Mouse (Mus musculus) mature B cell (primary cell): ENCODE measurements around the gene Rinl.

Experiments
- in situ Hi-C: fragments of 300-500 bp; cut with MboI; formaldehyde crosslinking; loops from 2 replicates; pipeline ENCODE4 v1.14.3; 2019

The Rinl gene

DNA sequence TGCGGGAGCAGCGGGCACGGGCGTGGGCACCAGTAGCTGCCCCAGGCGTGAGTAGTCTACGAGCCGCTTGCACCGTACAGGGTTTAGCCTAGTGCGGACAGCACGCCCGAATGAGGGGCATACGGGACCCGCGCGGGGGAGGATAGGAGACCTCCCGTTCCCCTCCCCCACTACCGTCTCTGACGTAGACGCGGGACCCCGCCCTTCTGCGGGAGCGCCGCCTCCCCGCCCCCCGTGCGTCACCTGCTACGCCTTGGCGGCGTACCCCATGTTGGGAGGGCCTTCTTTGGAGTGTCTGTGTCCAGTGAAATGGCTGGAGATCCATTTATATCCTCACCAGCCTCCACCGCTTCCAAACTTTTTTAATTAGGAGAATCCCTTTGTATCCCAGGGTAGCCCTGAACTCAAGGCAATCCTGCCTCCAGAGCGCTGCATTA is 20.2 kb downstream of the Rinl start:
- in situ Hi-C loops = no loop called here

DNA sequence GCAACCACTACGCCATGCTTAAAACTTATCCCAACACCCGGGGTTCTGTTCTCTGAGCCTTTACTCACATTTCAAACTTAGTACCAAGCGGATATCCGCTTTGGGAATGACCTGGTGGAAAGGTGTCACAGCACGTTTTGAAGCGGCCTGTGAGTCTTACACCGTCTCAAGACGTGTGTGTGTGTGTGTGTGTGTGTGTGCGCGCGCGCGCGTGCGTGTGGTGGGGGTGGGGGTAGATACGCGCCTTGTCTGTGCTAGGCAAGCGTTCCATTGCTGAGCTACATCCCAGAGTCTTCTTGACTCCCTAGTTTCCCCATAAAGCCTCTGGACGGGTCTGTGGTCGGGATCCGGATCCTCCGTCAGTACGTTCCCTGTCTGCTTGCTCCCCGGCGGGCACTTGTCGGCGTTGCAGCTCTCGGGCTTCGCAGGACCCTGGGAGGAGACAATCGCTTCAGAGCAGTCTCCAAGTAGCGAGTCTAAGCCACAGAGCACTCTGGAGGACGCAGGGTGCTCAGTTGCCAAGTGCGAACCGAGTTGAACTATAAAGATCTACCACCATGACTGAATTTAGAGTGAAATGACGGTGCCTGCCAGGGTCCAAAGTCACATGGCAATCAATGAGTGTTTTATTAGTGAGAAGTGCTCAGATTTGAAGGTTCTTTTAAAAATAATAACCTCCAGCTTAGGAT is 20.8 kb downstream of the Rinl start:
- in situ Hi-C loops = no loop called here

DNA sequence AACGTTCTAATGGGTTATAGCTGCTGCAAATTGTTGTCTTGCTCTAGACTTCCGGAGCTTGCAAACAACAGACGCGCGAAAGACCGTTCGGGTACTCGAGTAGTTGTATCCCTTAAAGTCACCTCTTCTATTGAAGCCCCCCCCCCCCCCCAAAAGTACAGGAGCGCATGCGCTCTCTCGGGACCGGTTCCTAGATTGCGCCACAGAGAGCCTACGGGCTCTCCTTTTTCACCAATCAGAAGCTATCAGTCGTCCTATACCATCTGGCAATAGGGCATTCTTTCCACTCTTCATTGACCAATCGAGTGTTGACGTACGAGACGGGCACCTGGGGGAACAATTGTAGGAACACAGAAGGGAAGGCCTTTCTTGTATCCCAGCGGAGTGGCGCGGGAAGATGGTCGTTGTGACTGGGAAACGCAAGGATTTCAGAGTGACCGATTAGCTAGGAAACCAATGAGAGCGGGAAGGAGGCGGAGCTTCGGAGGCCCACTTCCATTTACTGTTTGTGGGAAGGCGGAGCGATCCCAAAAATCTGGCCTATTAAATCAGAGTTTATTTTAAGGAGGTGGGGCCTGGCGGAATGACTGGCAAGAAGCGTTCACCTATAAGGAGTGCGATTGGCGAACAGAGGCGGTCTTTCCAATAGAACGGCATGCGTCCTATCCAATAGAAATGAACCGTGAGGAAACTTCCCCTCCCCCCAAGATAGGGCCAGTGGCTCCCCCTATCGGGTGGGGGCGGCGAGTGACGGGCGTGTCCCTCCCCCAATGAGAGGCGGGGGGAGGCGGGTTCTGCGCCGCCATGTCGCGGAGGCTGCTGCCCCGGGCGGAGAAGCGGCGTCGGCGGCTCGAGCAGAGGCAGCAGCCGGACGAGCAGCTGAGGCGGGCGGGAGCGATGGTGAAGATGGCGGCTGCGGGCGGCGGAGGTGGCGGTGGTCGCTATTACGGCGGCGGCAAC is 21.6 kb downstream of the Rinl start:
- in situ Hi-C loops = no loop called here

DNA sequence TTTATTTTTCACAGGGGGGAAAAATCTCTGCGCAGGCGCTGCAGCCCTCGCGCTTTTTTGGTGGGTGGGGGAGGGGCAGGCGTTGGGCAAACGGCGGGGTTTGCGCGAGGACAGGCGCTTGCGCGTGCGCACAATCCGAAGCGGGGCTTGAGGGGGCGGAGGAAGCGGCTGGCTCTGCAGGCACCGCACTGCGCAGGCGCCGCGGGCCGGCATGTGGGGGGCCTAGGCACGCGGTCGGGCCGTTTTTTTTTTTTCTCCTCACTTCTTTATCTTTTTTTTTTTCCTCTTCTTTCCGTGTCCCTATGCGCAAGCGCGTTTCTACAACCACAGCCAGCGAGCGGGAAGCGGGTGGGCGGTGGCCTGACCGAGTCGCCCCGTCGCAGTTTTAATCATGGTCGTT is 22.5 kb downstream of the Rinl start:
- in situ Hi-C loops = no loop called here

DNA sequence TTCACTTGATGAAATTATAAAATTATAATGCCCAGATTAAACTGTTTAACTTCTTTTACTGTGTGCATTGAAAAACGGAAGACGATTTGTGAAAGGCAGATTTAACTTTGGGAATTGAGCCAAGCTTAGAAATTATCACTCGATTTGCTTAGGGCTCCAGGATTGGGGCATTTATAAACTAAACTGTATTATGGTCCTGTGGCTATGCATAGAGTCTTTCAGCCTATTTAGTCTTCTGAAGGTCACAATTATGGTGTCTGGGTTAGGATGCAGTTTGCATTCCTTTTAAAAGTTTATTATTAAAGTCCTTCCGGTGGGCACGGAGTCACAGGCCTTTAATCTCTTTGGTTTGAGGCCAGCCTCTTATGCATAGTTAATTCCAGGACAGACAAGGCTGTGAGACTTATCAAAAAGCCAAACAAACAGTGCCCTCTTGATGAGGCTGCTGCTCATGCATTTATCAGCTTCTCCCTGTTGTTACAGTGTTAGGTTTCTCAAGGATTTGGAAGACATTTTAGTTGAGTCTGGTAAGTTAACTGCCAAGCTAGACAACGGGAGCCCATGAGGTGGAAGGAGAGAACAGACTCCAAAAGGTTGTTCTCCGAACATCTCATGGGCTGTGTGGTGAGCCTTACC is 23.0 kb downstream of the Rinl start:
- in situ Hi-C loops = no loop called here

DNA sequence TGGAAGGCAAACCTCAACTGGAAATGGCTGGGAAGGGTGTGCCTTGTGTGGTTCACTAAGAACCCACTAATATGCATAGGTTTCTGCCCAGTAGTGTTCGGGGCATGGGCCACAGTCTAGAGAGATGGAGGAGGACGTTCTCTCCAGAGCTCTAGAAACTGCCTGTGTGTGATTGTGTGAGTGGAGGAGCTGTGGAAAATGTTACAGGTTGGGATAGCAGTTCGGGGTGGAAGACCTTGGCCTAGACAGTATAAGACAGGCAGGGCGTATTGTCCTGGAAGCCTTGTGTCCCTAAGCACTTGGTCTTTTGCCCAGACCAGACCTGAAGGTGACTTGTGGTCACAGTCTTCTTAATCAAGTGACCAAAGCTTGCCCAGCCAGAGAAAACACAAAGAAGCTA is 23.7 kb downstream of the Rinl start:
- in situ Hi-C loops = no loop called here

DNA sequence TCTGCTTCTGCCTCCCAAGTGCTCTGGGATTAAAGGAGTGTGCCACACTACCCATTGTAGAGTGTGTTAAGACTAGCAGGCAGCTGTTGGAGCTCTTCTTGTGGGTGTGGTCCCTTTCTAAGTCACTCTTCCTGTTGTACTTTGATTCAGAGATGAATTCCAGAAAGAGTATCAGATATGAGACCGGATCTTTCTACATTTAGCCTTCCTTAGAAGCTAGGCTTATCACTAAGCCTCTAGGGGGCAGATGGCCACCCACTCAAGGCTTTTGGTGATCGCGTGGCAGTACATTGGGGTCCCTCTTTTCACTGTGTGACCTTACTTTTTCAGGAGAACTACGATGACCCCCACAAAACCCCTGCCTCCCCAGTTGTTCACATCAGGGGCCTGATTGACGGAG is 24.2 kb downstream of the Rinl start:
- in situ Hi-C loops = no loop called here

DNA sequence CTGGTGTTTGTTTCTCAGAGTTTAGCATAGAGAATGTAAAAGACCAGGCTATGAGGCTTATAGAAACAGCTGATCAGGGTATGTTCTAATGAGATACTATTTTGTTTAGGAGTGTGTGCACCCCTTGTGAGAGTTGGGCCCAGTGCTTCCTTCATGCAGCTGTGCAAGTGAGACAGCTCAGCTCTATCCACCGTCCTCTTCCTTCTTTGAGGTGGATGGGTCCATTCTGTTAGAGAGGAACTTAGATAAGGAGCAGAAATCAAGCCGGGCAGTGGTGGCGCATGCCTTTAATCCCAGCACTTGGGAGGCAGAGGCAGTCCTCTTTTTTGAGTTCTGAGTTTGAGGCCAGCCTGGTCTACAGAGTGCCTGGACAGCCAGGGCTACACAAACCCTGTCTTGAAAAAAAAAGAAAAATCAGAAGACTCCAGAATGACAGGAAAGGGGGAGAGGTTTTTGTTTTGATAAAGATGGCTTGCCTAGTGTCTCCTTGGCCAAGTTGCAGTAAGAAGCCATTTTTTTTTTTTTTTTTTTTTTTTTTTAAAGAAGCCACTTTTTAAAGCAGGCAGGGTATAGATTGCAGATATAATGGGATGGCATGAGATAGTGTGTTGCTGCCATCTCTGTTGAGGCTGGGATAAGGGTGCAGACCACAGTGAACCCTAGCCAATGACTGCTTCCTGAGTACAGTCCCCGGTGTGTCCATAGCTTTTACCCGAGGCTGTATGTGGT is 25.7 kb downstream of the Rinl start:
- in situ Hi-C loops = no loop called here

DNA sequence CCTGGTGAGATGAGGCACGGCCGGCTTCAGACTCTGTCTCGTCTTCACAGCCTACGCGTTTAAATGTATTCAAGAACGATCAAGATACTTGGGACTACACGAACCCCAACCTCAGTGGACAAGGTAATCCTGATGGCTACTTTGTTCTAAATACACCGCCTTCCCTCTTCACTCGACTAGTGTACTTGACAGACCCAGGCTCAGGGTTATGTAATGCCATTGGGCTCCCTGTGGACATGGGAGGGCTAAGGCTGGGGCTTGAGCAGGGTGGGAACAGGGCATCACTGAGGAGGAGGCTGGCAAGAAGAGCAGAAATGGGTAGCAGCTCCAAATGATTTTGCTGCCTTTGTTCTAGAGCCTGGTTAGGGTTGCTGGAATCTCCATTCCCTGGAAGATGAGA is 26.5 kb downstream of the Rinl start:
- in situ Hi-C loops = no loop called here

DNA sequence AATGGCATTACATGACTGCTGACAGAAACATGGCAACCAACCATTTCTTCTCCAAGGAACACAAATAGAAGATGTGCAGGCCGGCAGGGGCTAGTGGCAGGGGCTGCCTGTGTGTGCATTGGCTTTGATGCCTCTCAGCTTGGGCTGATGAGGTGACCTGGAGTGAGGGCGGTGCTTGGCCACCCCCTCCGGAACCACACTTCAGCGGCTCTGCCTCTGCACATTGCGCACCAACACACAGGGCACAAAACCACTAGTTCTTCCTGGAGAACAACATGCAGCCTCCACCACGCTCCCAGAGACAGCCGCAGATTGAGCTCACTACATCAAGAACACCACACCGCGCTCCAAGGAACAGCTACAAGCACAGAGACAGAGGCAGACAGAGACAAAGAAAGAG is 27.4 kb downstream of the Rinl start:
- in situ Hi-C loops = no loop called here

DNA sequence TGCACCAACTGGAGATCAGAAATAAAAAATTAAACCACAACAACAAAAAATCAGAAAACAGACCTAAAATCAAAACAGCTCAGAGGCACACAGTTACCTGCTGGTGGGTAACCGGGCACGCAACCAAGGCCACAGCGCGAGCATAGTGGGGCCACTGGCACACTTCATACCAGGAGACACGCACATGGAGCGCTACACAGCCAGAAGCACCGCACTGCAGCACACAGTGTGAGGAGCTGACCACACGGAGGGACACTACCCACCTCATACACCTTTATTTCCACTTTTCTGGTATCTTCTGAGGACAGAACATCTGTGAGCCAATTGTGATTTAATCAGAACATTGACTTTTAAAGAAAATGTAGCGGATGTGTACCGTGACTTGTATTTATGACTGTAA is 28.2 kb downstream of the Rinl start:
- in situ Hi-C loops = no loop called here

DNA sequence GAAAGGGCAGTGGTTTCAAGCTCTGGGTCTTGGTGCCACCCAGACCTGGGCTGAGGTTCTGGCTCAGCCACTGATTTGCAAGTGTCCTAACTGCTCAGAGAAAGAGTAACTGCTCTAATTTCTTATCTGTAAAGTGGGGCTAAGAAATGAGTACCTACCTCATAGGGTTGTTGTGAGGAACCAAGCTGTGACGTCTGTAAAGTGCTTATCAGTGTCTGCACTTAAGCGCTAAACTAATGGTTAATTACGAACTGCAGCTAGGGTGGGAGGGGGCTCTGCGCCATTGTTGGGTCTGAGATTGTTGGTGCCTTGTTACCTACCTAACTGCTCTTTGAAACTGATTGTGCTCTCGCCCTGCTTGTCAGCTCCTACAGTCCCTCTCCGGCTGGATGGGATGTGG is 28.8 kb downstream of the Rinl start:
- in situ Hi-C loops = no loop called here

DNA sequence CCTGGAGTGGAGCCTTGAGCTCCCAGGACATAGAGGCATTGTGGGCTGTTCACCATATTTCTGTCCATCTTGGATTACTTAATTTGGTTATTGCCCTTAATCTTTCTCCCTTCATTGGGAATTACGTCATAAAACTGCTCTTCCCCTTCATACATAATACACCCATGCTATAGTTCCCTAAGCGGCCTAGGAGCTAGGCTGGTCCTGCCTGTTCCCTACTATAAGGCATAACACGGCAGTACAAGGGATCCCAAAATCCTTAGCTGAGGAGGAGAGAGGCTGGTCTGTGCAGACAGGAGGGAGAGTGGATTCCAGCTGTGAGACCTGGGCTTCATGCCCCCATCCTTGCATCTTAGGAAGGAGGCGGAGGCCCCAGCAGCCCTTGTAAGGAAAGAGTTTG is 29.2 kb downstream of the Rinl start:
- in situ Hi-C loops = no loop called here

DNA sequence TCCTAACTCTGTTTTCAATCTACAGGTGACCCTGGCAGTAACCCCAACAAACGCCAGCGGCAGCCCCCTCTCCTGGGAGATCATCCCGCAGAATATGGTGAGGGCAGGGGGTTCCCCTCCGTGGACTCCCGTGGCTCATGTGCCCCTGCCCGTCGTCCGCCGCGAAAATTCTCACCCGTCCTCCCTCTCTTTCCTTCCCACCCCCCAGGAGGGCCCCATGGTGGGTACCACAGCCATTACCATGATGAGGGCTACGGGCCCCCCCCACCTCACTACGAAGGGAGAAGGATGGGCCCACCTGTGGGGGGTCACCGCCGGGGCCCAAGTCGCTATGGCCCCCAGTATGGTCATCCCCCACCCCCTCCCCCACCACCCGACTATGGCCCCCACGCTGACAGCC is 29.7 kb downstream of the Rinl start:
- in situ Hi-C loops = no loop called here

DNA sequence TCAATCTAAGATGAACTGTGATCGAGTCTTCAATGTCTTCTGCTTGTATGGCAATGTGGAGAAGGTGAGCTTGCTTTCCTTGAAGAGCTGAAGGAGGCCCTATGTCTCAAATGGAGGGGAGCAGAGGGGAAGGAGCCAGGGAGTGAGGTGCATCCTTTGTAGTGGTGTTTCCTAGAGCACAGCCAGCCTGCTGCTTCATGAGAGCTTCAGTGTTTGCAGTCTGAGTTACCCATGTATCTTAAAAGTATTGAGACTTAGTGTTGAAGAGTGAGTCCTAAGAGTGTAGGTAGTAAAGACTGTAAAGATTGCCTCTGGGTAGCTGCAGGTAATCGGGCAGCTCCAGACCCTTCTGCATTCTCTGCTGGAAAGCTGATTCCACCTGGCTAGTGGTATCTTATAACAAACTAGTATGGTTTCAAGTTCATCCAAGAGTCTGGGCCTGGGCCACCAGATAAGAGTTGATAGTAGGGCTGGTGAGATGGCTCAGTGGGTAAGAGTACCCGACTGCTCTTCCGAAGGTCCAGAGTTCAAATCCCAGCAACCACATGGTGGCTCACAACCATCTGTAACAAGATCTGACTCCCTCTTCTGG is 30.2 kb downstream of the Rinl start:
- in situ Hi-C loops = no loop called here

DNA sequence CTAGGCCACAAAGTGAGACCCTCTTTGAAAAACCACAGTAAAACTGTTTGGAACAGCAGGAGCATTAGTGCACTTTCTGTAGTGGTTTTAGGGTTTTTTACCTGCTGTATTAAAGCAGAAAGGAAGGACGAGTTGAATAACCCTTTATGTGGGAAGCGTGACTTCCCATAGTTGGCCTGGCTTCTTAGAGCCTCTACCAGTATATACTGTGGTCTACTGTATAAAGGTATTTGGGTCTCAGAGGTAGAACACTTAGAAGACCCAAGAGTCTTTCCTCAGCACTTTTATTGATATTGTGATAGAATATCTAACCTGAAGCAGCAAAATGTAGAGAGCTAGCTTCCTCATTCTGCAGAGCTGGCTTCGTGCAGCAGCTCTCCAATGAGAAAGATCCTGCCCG is 30.8 kb downstream of the Rinl start:
- in situ Hi-C loops = no loop called here

DNA sequence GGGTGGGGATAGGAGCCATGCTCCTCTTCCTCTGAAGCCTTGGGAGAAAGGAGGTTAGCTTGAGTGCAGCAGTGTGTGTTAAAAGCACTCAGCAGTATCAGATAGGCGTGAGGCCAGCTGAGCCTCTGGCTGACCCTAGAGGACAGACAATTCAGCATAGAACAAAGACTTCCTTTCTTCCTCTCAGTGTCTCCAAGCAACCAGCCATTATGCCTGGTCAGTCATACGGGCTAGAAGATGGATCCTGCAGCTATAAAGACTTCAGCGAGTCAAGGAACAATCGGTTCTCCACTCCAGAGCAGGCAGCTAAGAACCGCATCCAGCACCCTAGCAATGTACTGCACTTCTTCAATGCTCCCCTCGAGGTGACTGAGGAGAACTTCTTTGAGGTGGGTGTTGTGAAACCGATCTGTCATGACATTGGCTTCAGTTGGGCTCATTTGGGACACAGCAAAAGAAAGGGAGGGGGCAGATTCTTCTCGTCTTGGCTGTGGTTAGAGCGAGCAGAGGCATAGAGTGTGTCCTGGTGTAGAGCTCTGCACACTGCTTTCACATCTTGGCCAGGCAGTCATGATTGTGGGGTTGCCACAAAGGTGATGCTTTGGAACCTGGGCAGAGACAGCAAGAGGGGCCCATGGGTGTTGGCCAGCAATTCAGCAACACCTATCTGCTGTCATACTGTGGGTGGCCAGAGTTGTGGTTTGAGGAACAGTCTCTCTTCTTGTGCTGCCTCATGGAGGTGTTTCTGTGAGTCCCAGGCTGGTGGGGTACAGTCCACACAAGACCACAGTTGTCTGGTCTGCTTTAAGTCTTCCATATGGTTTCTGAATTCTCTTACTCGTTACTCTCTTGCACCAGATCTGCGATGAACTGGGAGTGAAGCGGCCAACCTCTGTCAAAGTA is 31.8 kb downstream of the Rinl start:
- in situ Hi-C loops = no loop called here

DNA sequence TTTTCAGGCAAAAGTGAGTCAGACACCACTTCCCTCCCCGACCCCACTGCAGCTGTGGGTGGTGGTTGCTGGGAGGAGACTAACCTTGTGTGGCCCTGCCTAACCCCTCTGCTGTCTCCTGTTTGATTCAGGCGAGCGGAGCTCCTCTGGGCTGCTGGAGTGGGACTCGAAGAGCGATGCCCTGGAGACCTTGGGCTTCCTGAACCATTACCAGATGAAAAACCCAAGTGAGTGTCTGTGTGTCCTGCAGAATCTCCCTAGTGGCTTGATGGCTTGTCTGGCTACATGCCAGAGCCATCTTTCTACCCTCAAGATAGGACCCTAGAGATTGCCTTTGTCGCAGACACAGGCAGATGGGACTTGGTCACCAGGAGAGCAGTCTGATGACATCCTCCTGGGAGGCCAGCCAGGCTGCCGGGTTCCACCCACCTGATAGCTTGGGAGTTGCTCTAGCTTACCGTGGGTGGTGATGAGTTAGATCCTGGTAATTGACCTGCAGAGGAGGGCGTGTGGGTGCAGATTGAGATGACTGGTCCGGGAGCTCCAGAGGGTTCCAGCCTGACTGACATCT is 32.6 kb downstream of the Rinl start:
- in situ Hi-C loops = no loop called here

DNA sequence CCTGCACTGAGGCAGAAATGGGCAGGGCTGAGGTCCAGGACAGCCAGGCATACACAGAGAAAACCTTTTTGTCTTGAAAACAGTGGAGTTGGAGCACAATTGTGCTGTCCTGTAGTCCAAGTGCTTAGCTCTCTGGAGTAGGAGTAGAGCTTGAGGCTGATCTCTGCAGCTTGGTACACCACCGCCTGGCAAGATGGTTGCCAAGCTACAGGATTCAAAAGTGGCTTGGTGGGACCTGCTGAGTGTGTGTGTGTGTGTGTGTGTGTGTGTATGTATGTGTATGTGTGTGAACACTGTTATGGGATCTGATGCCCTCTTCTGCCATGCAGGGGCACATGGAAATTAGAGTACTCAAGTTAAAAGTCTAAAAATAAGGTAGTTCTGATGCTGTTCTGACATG is 33.8 kb downstream of the Rinl start:
- in situ Hi-C loops = no loop called here
